Mouse (Mus musculus) liver, embryonic 13.5 days (tissue): ENCODE measurements around the gene Lgi4. TPM values are rescaled to one million over a fixed set of nuclear protein-coding genes. Genes with fewer than 3 reads are reported as not detected.

Experiments
- ATAC-seq: fragments of 200-750 bp; cut with Nextera tagmentation; 2 replicates; pipeline ENCODE4 v1.8.0; 2017; ENCODE audit warnings: low read depth, mild to moderate bottlenecking, moderate number of reproducible peaks, moderate library complexity
- DNase-seq: peaks from one replicate; pipeline ENCODE4 v3.0.0; 2022
- H3K27ac ChIP-seq: fragments of 300-500 bp; sonication (generic); 2 replicates; pipeline ENCODE4 v1.5.1; 2015; ENCODE audit warnings: moderate library complexity, mild to moderate bottlenecking, inconsistent platforms
- H3K27me3 ChIP-seq: fragments of 300-500 bp; sonication (generic); 2 replicates; pipeline ENCODE4 v1.6.1; 2015; ENCODE audit warnings: mild to moderate bottlenecking, inconsistent platforms
- H3K36me3 ChIP-seq: fragments of 300-500 bp; sonication (generic); 2 replicates; pipeline ENCODE4 v1.6.1; 2015; ENCODE audit warnings: mild to moderate bottlenecking, inconsistent platforms
- H3K4me1 ChIP-seq: fragments of 300-500 bp; sonication (generic); replicated peaks from 2 replicates; pipeline ENCODE4 v1.6.1; 2015; ENCODE audit warnings: inconsistent platforms
- H3K4me2 ChIP-seq: fragments of 300-500 bp; sonication (generic); 2 replicates; pipeline ENCODE4 v1.6.1; 2015; ENCODE audit warnings: inconsistent platforms, mild to moderate bottlenecking, moderate library complexity
- H3K4me3 ChIP-seq: fragments of 300-500 bp; sonication (generic); replicated peaks from 2 replicates; pipeline ENCODE4 v1.5.1; 2015; ENCODE audit warnings: mild to moderate bottlenecking, inconsistent platforms
- H3K9ac ChIP-seq: fragments of 300-500 bp; sonication (generic); 2 replicates; pipeline ENCODE4 v1.6.1; 2015; ENCODE audit warnings: mild to moderate bottlenecking, inconsistent platforms
- H3K9me3 ChIP-seq: fragments of 300-500 bp; sonication (generic); replicated peaks from 2 replicates; pipeline ENCODE4 v1.6.1; 2016; ENCODE audit warnings: inconsistent platforms
- WGBS: fragments of 180-500 bp; shearing (Covaris S2); methylation state at CpG from one replicate; pipeline ENCODE4 v1.1.7; 2015; ENCODE audit not compliant: insufficient replicate concordance; 5-methylcytosine and 5-hydroxymethylcytosine counted together
- polyA plus RNA-seq: library from polyadenylated mRNA; unstranded; fragments of >200 nt; fragmentation: Nextera tagmentation; extraction: Ambion mirVana; gene quantifications from 2 replicates; pipeline ENCODE4 v1.2.1, GENCODE M21; 2015

Lgi4 gene
- polyA plus RNA-seq, 1 experiment from 2014 or later, result 0.13 TPM

GRCm38 (mm10) chr7:31077885-31078445 lies 18.8 kb downstream of the Lgi4 start:
- 29% methylated on average over 5 of the region's 5 CpGs for WGBS
- Histone ChIP-seq H3K4me2 (no peak overlapping the region), H3K27ac (no peak overlapping the region), H3K9me3 (no peaks in the 10 kb centered on the region), H3K9ac (no peak overlapping the region), H3K4me3 (no peak overlapping the region), H3K36me3 (no peaks in the 10 kb centered on the region), H3K27me3 (no peaks in the 10 kb centered on the region), H3K4me1 (0 out of 2 replicates have a peak, but pooled peaks cover 2% of the 10 kb centered on the region)
- DNase-seq (no peak), ATAC-seq (no peak)

GRCm38 (mm10) chr7:31079670-31080069 lies 20.5 kb downstream of the Lgi4 start:
- DNase-seq (no peak), ATAC-seq (no peak)
- H3K36me3 ChIP-seq, result no peaks in the 10 kb centered on the region
- no peaks in the 10 kb centered on the region for H3K9me3 ChIP-seq
- no peak overlapping the region for H3K4me2 ChIP-seq
- H3K9ac ChIP-seq, result no peak overlapping the region
- peaks cover 10% of the 10 kb centered on the region for H3K4me1 ChIP-seq
- no peak overlapping the region for H3K27ac ChIP-seq
- H3K27me3 ChIP-seq, result no peaks in the 10 kb centered on the region
- H3K4me3 ChIP-seq, result no peak overlapping the region
- 75% methylated on average over 8 of the region's 8 CpGs for WGBS

GRCm38 (mm10) chr7:31080611-31081010 lies 21.5 kb downstream of the Lgi4 start:
- WGBS, result 54% methylated on average over 3 of the region's 3 CpGs
- no peak for DNase-seq
- no peaks in the 10 kb centered on the region for H3K36me3 ChIP-seq

GRCm38 (mm10) chr7:31081106-31081505 lies 22.0 kb downstream of the Lgi4 start:
- Histone ChIP-seq H3K36me3 (no peaks in the 10 kb centered on the region), H3K9ac (no peak overlapping the region), H3K4me2 (no peak overlapping the region), H3K9me3 (no peaks in the 10 kb centered on the region), H3K27me3 (no peaks in the 10 kb centered on the region), H3K4me3 (no peak overlapping the region), H3K4me1 (peaks cover 11% of the 10 kb centered on the region), H3K27ac (no peak overlapping the region)
- DNase-seq, result no peak
- WGBS, result 30% methylated on average over 1 of the region's 1 CpGs
- no peak for ATAC-seq

More at GRCm38 (mm10) chr7:31080611-31081010, 21.5 kb downstream of the Lgi4 start:
- Histone ChIP-seq H3K4me1 (peaks cover 11% of the 10 kb centered on the region), H3K27ac (no peak overlapping the region), H3K4me2 (no peak overlapping the region), H3K9me3 (no peaks in the 10 kb centered on the region), H3K27me3 (no peaks in the 10 kb centered on the region), H3K4me3 (no peak overlapping the region), H3K9ac (no peak overlapping the region)
- no peak for ATAC-seq

GRCm38 (mm10) chr7:31082106-31082505 lies 23.0 kb downstream of the Lgi4 start:
- ATAC-seq (no peak), DNase-seq (no peak)
- H3K4me2 ChIP-seq, result no peak overlapping the region
- H3K4me1 ChIP-seq, result peaks cover 11% of the 10 kb centered on the region
- H3K9me3 ChIP-seq, result no peaks in the 10 kb centered on the region
- H3K36me3 ChIP-seq, result no peaks in the 10 kb centered on the region
- H3K27me3 ChIP-seq, result no peaks in the 10 kb centered on the region
- H3K4me3 ChIP-seq, result no peak overlapping the region
- H3K9ac ChIP-seq, result no peak overlapping the region
- H3K27ac ChIP-seq, result no peak overlapping the region

- 62% methylated on average over 14 of the region's 14 CpGs for WGBS
- no peak overlapping the region for H3K4me3 ChIP-seq
- no peak overlapping the region for H3K9ac ChIP-seq
- H3K36me3 ChIP-seq, result no peaks in the 10 kb centered on the region
- ATAC-seq (no peak), DNase-seq (no peak)
- H3K9me3 ChIP-seq, result no peaks in the 10 kb centered on the region
- H3K27ac ChIP-seq, result no peak overlapping the region
- H3K4me2 ChIP-seq, result no peak overlapping the region
- H3K27me3 ChIP-seq, result no peaks in the 10 kb centered on the region
- peaks cover 11% of the 10 kb centered on the region for H3K4me1 ChIP-seq
These were observed 23.9 kb downstream of the Lgi4 start for GRCm38 (mm10) chr7:31082831-31083588.

- no peaks in the 10 kb centered on the region for H3K9me3 ChIP-seq
- ATAC-seq (no peak), DNase-seq (no peak)
- no peak overlapping the region for H3K4me2 ChIP-seq
- H3K27ac ChIP-seq, result 0 out of 2 replicates have a peak overlapping the region, but pooled peaks have one; percentile 18
- no peaks in the 10 kb centered on the region for H3K27me3 ChIP-seq
- H3K9ac ChIP-seq, result no peak overlapping the region
- no peaks in the 10 kb centered on the region for H3K36me3 ChIP-seq
- H3K4me1 ChIP-seq, result peaks cover 11% of the 10 kb centered on the region
- WGBS, result 50% methylated on average over 9 of the region's 9 CpGs
- H3K4me3 ChIP-seq, result no peak overlapping the region
These were observed 25.0 kb downstream of the Lgi4 start for GRCm38 (mm10) chr7:31084140-31084539.

GRCm38 (mm10) chr7:31085171-31085570 lies 26.0 kb downstream of the Lgi4 start:
- no peaks in the 10 kb centered on the region for H3K27me3 ChIP-seq
- no peak overlapping the region for H3K4me3 ChIP-seq
- H3K9ac ChIP-seq, result no peak overlapping the region
- H3K4me1 ChIP-seq, result peaks cover 11% of the 10 kb centered on the region
- ATAC-seq (no peak), DNase-seq (no peak)
- H3K27ac ChIP-seq, result no peak overlapping the region; the same call in 1 of the 2 replicates
- no peaks in the 10 kb centered on the region for H3K36me3 ChIP-seq
- no peaks in the 10 kb centered on the region for H3K9me3 ChIP-seq
- no peak overlapping the region for H3K4me2 ChIP-seq
- WGBS, result 44% methylated on average over 3 of the region's 3 CpGs

GRCm38 (mm10) chr7:31086175-31086755 lies 27.1 kb downstream of the Lgi4 start:
- no peaks in the 10 kb centered on the region for H3K36me3 ChIP-seq
- DNase-seq (no peak), ATAC-seq (no peak)
- peaks cover 11% of the 10 kb centered on the region for H3K4me1 ChIP-seq
- H3K9ac ChIP-seq, result no peak overlapping the region
- H3K4me2 ChIP-seq, result no peak overlapping the region
- no peaks in the 10 kb centered on the region for H3K9me3 ChIP-seq
- WGBS, result 71% methylated on average over 9 of the region's 9 CpGs
- H3K27me3 ChIP-seq, result no peaks in the 10 kb centered on the region
- H3K27ac ChIP-seq, result no peak overlapping the region
- H3K4me3 ChIP-seq, result no peak overlapping the region

GRCm38 (mm10) chr7:31087262-31087661 lies 28.1 kb downstream of the Lgi4 start:
- Histone ChIP-seq H3K27ac (no peak overlapping the region), H3K9me3 (no peaks in the 10 kb centered on the region), H3K4me2 (no peak overlapping the region), H3K9ac (no peak overlapping the region), H3K36me3 (no peaks in the 10 kb centered on the region), H3K4me1 (peaks cover 11% of the 10 kb centered on the region), H3K27me3 (no peaks in the 10 kb centered on the region), H3K4me3 (no peak overlapping the region)
- DNase-seq (no peak), ATAC-seq (no peak)
- 21% methylated on average over 2 of the region's 2 CpGs for WGBS

GRCm38 (mm10) chr7:31088206-31088605 lies 29.1 kb downstream of the Lgi4 start:
- H3K36me3 ChIP-seq, result no peaks in the 10 kb centered on the region
- H3K27ac ChIP-seq, result no peak overlapping the region
- 43% methylated on average over 3 of the region's 3 CpGs for WGBS
- H3K4me3 ChIP-seq, result no peak overlapping the region
- H3K9ac ChIP-seq, result no peak overlapping the region
- no peak overlapping the region for H3K4me2 ChIP-seq
- DNase-seq, result no peak
- ATAC-seq, result no peak
- no peaks in the 10 kb centered on the region for H3K27me3 ChIP-seq
- H3K4me1 ChIP-seq, result peaks cover 11% of the 10 kb centered on the region
- H3K9me3 ChIP-seq, result no peaks in the 10 kb centered on the region
